Mouse (Mus musculus): ENCODE results near the gene Dysf. TPM values are rescaled to one million over a fixed set of nuclear protein-coding genes. Genes with fewer than 3 reads are reported as not detected.
"Not testable (repeated sequence)": the region's sequence is repeated elsewhere in the genome, so short reads cannot be mapped to it uniquely, and the experiment has no call there.

Gene Dysf
- polyA plus RNA-seq, 1 experiment from 2014 or later: 2.5 TPM

DNA sequence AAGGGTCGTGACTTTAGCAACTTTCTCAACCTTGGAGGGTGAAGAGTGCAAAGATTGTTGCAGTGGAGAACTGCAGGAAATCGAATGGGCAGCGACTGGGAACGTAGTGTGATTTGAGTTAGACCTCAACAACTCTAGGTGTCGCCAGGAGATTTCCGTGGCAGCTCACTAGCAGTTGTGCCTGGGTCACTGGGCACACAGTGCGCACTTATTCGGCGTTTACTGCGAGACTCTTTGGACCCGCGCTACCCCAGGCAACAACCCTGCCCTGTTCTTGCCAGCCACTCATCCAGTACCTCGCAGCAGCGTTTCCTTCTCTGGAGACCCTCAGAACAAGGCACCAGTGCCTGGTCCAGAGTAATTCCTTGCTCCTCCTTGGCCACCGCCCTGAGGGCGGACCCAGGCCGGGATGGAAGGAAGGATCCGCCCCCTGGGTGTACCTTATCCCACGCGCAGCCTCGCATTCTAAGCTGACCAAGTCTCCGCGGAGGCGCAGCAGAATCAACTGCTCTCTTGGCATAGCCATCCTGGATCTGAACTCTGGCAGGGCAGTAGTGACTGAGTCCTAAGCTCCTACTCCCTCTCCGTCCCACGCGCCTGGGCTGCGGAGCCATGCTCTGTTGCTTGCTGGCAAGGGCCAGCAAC, 10.6 kb downstream of the Dysf start:
- peaks cover 11% of the 10 kb centered on the region for H3K27me3 ChIP-seq
- H3K4me2 ChIP-seq: peak overlapping the region; percentile 59
- H3K4me3 ChIP-seq: peak overlapping the region; percentile 31
- no peaks in the 10 kb centered on the region for H3K9me3 ChIP-seq
- H3K4me1 ChIP-seq (replicated peaks): peaks cover 7% of the 10 kb centered on the region
- peak; percentile 59; the same call in 1 of the 2 replicates for ATAC-seq (ENCODE audit: low FRiP score, low read depth)
- 0 out of 2 replicates have a peak overlapping the region, but pooled peaks have one; percentile 5 for H3K9ac ChIP-seq
- no peak overlapping the region for H3K27ac ChIP-seq (replicated peaks)
- H3K36me3 ChIP-seq: no peaks in the 10 kb centered on the region
- WGBS: 7% methylated on average over 28 of the region's 28 CpGs

DNA sequence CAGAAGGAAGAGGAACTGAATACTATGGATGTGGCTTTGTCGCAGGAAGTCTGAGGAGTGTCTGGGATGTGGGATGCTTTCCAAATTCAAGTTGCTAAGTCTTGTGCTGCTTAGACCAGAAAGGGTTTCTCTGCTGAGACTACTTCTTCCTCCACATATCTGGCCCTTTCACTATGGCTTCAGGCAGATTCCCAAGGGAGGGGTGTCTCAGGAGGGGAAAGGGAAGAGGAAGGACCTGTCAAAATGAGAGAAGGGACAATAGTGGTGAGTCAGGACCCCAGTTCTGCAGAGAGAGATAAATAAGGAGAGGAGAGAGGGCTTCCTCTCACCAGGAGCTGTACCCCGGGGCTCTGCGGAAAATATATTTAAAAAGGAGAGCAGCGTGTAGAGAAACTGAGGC, 11.6 kb downstream of the Dysf start:
- no peaks in the 10 kb centered on the region for H3K9me3 ChIP-seq

DNA sequence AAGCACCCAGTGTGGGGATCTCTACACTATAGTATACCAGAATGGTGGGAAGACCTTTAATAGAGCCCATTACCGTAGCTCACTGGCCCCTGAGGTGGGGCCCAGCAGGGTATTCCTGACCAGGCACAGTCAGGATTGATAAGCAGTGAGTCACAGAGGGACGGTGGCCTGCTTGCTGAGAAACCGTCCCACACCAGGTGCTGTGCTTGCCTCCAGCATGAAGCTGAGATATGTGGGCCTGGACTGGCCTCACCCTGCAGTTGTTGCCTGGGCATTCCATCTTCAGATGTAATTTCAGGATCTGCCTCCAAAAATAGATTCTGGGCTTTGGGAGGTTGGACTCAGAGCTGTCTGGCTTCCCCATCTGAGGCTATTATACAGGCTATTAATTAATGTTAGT, 13.6 kb downstream of the Dysf start:
- Histone ChIP-seq H3K36me3 (no peaks in the 10 kb centered on the region), H3K9ac (no peak overlapping the region), H3K27ac (replicated peaks) (no peak overlapping the region), H3K27me3 (peaks cover 11% of the 10 kb centered on the region), H3K4me3 (no peak overlapping the region), H3K4me2 (no peak overlapping the region), H3K9me3 (no peaks in the 10 kb centered on the region), H3K4me1 (replicated peaks) (peaks cover 7% of the 10 kb centered on the region)
- no peak for ATAC-seq (ENCODE audit: low FRiP score, low read depth)
- WGBS: 80% methylated on average over 3 of the region's 3 CpGs

More for the DNA sequence above, 11.6 kb downstream of the Dysf start:
- no peaks in the 10 kb centered on the region for H3K36me3 ChIP-seq
- peaks cover 7% of the 10 kb centered on the region for H3K4me1 ChIP-seq (replicated peaks)
- no peak overlapping the region for H3K4me2 ChIP-seq
- 72% methylated on average over 4 of the region's 4 CpGs for WGBS
- H3K27me3 ChIP-seq: peaks cover 11% of the 10 kb centered on the region
- no peak overlapping the region for H3K9ac ChIP-seq
- no peak overlapping the region for H3K4me3 ChIP-seq
- H3K27ac ChIP-seq (replicated peaks): no peak overlapping the region
- ATAC-seq (ENCODE audit: low FRiP score, low read depth): no peak

DNA sequence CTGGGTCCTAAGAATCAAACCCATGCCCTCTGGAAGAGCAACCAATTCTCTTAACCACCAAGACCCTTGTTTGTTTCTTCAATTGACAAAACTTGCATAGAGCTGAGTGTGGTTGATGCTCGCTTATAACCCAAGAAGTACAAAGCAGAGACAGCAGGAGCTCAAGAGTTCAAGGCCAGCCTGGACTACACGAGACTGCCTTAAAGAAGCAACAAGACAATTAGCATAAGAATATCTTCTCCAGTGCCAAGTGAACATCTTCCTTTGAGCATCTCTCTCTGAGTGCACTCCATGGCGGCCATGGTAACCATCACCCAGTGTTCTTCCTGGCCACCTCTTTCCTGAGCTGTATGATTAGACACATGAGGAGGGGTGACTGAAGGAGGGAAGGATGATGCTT, 17.2 kb downstream of the Dysf start:
- WGBS: 73% methylated on average over 3 of the region's 3 CpGs
- Histone ChIP-seq H3K4me1 (replicated peaks) (no peaks in the 10 kb centered on the region), H3K27ac (replicated peaks) (no peak overlapping the region), H3K4me2 (no peak overlapping the region), H3K27me3 (no peaks in the 10 kb centered on the region), H3K9ac (no peak overlapping the region), H3K9me3 (no peaks in the 10 kb centered on the region), H3K4me3 (no peak overlapping the region), H3K36me3 (no peaks in the 10 kb centered on the region)
- ATAC-seq (ENCODE audit: low FRiP score, low read depth): no peak

DNA sequence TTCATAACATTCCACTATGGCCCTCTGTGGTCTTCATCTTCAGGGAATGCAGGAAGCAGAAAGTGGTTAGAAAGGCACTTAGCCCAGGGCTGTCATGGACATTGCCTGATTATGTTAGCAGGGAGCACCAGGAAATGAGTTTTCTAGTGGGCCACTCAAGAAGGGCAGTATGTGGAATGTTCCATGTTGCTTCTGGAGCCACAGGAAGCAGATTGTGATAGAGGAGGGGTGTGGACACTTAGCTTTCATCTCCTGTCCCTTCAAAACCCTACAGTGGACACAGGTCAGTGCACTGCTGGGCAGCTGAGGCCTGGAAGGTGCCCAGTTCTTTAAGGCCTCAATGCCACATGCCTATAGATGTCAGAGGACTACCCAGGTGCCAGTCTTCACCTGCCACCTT, 20.4 kb downstream of the Dysf start:
- H3K4me3 ChIP-seq: no peak overlapping the region
- H3K9me3 ChIP-seq: no peaks in the 10 kb centered on the region
- H3K4me2 ChIP-seq: no peak overlapping the region
- no peaks in the 10 kb centered on the region for H3K36me3 ChIP-seq
- ATAC-seq (ENCODE audit: low FRiP score, low read depth): no peak
- H3K27ac ChIP-seq (replicated peaks): no peak overlapping the region
- H3K9ac ChIP-seq: no peak overlapping the region
- H3K4me1 ChIP-seq (replicated peaks): no peaks in the 10 kb centered on the region
- no peaks in the 10 kb centered on the region for H3K27me3 ChIP-seq

DNA sequence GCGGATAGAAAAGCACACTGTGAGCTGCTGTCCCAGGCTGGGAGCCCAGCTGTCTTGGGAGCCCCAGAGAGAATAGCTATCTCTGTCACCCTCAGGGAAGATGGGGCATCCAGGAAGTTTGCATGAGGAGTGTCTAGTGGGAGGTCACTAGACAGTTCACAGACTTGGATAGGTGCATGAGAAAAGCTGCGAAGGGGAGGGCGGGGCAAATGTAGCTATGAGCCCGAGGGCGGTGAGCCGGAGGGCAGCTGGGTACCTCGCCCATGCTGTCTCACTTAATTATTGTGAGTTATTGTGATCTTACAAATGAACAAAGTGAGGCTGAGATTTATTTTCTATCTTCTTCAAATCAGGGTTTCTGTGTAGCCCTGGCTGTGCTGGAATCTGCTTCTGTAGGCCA, 21.4 kb downstream of the Dysf start:
- H3K9ac ChIP-seq: no peak overlapping the region
- H3K27me3 ChIP-seq: no peaks in the 10 kb centered on the region
- WGBS: 88% methylated on average over 7 of the region's 7 CpGs
- no peak overlapping the region for H3K4me2 ChIP-seq
- no peak overlapping the region for H3K27ac ChIP-seq (replicated peaks)
- H3K4me3 ChIP-seq: no peak overlapping the region
- no peak for ATAC-seq (ENCODE audit: low FRiP score, low read depth)
- H3K36me3 ChIP-seq: no peaks in the 10 kb centered on the region
- H3K9me3 ChIP-seq: no peaks in the 10 kb centered on the region
- no peaks in the 10 kb centered on the region for H3K4me1 ChIP-seq (replicated peaks)

DNA sequence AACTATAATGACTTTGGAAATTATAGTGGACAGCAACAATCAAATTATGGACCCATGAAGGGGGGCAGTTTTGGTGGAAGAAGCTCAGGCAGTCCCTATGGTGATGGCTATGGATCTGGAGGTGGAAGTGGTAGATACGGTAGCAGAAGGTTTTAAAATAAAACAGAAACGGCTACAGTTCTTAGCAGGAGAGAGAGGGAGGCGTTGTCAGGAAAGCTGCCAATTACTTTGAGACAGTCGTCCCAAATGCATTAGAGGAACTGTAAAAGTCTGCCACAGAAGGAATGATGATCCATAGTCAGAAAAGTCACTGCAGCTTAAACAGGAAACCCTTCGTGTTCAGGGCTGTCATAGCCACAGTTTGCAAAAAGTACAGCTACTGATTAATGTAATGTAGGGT, 24.1 kb downstream of the Dysf start:
- ATAC-seq (ENCODE audit: low FRiP score, low read depth): not testable (repeated sequence)

DNA sequence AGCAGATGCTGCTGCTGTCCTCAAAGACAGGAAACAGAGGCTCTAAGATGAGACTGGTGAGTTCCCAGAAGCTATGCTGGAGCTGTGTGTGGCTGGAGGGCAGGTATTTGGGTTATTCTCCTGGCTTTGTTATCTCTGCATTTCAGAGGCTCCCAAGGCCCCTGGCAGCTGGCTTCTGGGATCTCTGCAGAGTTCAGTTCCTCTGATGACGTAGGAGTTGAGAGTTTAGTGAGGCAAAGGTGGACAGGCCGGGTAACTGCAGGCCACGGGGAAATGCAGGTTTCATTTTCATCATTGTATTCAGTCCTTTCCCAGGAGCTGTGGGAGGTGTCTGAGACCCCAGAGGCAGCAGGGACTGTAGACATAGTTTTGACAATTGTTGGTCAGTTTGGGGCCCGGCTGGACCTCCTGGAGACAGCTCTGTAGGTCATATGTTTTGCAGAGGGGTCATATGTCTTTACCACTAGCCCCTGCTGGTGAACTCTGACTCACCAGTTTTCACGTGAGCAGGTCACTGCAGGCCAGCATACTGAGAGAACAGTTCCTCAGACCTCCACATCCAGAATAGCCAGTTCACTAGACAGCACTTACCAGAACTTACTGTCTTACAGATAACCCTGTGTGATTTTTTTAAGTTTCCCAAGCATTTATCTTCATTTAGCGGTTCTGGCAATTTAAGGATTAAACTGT, 35.0 kb downstream of the Dysf start:
- Histone ChIP-seq H3K36me3 (no peaks in the 10 kb centered on the region), H3K9ac (no peak overlapping the region), H3K4me2 (no peak overlapping the region), H3K4me1 (replicated peaks) (no peaks in the 10 kb centered on the region), H3K4me3 (no peak overlapping the region), H3K27me3 (no peaks in the 10 kb centered on the region), H3K9me3 (no peaks in the 10 kb centered on the region), H3K27ac (replicated peaks) (no peak overlapping the region)
- WGBS: 74% methylated on average over 6 of the region's 6 CpGs
- ATAC-seq (ENCODE audit: low FRiP score, low read depth): no peak

More for the DNA sequence above, 24.1 kb downstream of the Dysf start:
- 82% methylated on average over 5 of the region's 5 CpGs for WGBS
- not testable (repeated sequence) for H3K27me3 ChIP-seq; H3K4me1 ChIP-seq (replicated peaks); H3K4me3 ChIP-seq; H3K9me3 ChIP-seq; H3K4me2 ChIP-seq; H3K9ac ChIP-seq; H3K27ac ChIP-seq (replicated peaks); H3K36me3 ChIP-seq

DNA sequence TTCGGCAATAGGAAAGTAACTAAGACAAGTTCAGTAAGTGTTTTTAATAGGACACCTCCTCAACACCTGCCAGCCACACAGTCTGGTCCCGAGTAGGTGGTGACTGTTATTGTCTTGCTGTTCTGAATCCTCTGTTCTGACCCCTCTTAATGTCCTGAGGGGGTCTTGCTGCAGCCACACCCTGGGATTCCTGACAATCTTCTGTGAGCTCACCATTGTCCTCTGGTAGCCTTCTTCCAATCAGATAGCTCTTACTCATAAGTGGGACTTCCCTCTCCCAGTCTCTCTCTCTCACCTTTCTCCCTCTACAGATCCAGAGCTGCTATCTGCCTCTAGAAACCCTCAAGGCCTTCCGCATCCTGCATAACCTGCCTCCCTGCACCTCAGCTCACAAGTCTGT, 36.3 kb downstream of the Dysf start:
- Histone ChIP-seq H3K4me3 (no peak overlapping the region), H3K9ac (no peak overlapping the region), H3K9me3 (no peaks in the 10 kb centered on the region), H3K4me1 (replicated peaks) (no peaks in the 10 kb centered on the region), H3K36me3 (no peaks in the 10 kb centered on the region), H3K27ac (replicated peaks) (no peak overlapping the region), H3K4me2 (no peak overlapping the region), H3K27me3 (no peaks in the 10 kb centered on the region)
- no peak for ATAC-seq (ENCODE audit: low FRiP score, low read depth)
- whole genome bisulfite sequencing: 92% methylated on average over 3 of the region's 3 CpGs

DNA sequence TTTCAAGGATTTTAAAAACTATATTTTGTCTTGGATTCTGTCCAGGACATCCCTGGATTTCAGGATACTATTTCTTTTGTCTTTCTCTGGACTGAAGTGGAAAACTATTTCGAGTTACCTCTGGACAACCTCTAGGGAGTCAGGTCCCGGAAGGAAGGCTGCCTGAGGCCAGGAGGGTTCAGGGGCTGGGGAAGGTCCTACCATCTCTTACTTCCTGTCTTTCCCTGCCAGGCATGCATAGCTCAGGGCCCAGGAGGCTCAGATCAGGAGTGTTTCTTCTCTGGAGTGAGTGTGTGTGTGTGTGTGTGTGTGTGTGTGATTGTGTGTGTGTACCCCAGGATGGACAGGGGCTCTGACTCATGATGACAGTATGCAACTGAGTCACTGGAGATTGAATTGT, 40.5 kb downstream of the Dysf start:
- Histone ChIP-seq H3K9ac (no peak overlapping the region), H3K27ac (replicated peaks) (no peak overlapping the region), H3K27me3 (no peaks in the 10 kb centered on the region), H3K9me3 (no peaks in the 10 kb centered on the region), H3K4me2 (no peak overlapping the region), H3K4me3 (no peak overlapping the region), H3K4me1 (replicated peaks) (no peaks in the 10 kb centered on the region), H3K36me3 (no peaks in the 10 kb centered on the region)
- WGBS: 87% methylated on average over 2 of the region's 2 CpGs
- no peak for ATAC-seq (ENCODE audit: low FRiP score, low read depth)

DNA sequence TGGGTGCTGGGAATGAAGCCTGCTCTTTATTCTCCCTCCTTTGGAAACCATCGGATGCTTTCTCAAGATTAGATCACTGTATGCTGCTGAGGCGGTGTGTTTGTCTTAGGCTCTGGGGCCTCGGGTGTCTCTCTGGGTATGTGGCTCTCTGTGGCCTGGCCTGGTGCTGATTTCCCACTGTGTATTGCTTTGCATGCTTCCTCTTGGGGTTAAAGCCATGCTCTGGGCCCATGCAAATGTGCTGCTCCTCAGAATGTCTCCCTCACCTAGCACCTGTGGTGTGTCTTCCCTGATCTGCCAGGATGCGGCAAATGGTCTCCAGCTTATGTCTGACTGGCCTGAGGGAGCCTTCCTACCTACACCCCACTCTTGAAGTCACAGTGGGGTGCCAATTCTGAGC, 41.8 kb downstream of the Dysf start:
- no peak overlapping the region for H3K4me2 ChIP-seq
- H3K27me3 ChIP-seq: no peaks in the 10 kb centered on the region
- no peak for ATAC-seq (ENCODE audit: low FRiP score, low read depth)
- no peaks in the 10 kb centered on the region for H3K9me3 ChIP-seq
- H3K36me3 ChIP-seq: no peaks in the 10 kb centered on the region
- H3K9ac ChIP-seq: no peak overlapping the region
- H3K4me3 ChIP-seq: no peak overlapping the region
- H3K4me1 ChIP-seq (replicated peaks): no peaks in the 10 kb centered on the region
- H3K27ac ChIP-seq (replicated peaks): no peak overlapping the region
- 85% methylated on average over 4 of the region's 4 CpGs for WGBS

DNA sequence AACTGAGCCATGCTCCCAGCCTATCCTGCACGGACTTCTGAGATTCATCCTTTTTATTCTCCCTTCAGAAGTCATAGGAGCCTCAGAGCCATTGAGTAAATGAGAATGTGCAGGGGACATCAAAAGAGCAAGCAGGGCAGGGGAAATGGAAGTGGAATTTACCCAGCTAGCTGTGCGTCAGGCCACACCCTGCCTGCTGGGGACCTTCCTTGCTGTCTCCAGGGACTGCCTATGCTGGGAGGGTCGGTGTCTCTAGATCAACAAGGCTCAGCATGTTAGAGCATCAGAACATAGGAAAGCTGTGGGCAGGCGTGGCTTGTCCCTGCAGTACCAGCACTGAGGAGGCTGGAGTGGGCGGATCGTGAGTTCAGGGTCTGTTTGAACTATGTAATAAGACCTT, 42.6 kb downstream of the Dysf start:
- Histone ChIP-seq H3K27ac (replicated peaks) (no peak overlapping the region), H3K4me2 (no peak overlapping the region), H3K4me3 (no peak overlapping the region), H3K27me3 (no peaks in the 10 kb centered on the region), H3K36me3 (no peaks in the 10 kb centered on the region), H3K4me1 (replicated peaks) (no peaks in the 10 kb centered on the region), H3K9ac (no peak overlapping the region), H3K9me3 (no peaks in the 10 kb centered on the region)
- 54% methylated on average over 6 of the region's 6 CpGs for WGBS
- no peak for ATAC-seq (ENCODE audit: low FRiP score, low read depth)
